Mouse (Mus musculus) heart, postnatal 36 days (tissue): ENCODE data around the gene Rsph10b. TPM values are rescaled to one million over a fixed set of nuclear protein-coding genes. Genes with fewer than 3 reads are reported as not detected.
"Not testable (repeated sequence)": the region's sequence is repeated elsewhere in the genome, so short reads cannot be mapped to it uniquely, and the experiment has no call there.

Experiments used
- DNase-seq, 2 experiments: peaks; one replicate each; pipeline ENCODE4 v3.0.0; 2021 to 2022
- intact Hi-C: fragments of 180-260 bp; cut with DNase I; formaldehyde crosslinking; loops from one replicate; pipeline ENCODE4 v1.15.1; 2025
- total RNA-seq, 2 experiments: library from RNA; stranded (reverse); gene quantifications; 2 replicates each; pipeline ENCODE4 v1.2.3; 2021

The Rsph10b gene
- total RNA-seq, 2 experiments from 2014 or later: 0.11 to 0.19 TPM

GRCm38 (mm10) chr5:143987596-143987995 is 54.8 kb downstream of the Rsph10b start:
- DNase-seq: no peak
- intact Hi-C loops: no loop called here

GRCm38 (mm10) chr5:143989046-143989445 is 56.2 kb downstream of the Rsph10b start:
- intact Hi-C loops: no loop called here
- DNase-seq: no peak

- intact Hi-C loops: no loop called here
- DNase-seq: no peak
Observed at GRCm38 (mm10) chr5:143990086-143990485, 57.3 kb downstream of the Rsph10b start.

GRCm38 (mm10) chr5:143992661-143993060 is 59.8 kb downstream of the Rsph10b start:
- intact Hi-C loops: no loop called here
- DNase-seq: no peak

- no peak for DNase-seq
- intact Hi-C loops: no loop called here
Observed at GRCm38 (mm10) chr5:143993260-143993659, 60.4 kb downstream of the Rsph10b start.

GRCm38 (mm10) chr5:143993849-143994248 is 61.0 kb downstream of the Rsph10b start:
- no peak for DNase-seq
- intact Hi-C loops: no loop called here

GRCm38 (mm10) chr5:143994632-143995365 is 62.0 kb downstream of the Rsph10b start:
- no peak for DNase-seq
- intact Hi-C loops: no loop called here

- intact Hi-C loops: no loop called here
- no peak for DNase-seq
Observed at GRCm38 (mm10) chr5:143999409-143999808, 66.6 kb downstream of the Rsph10b start.

- intact Hi-C loops: no loop called here
- no peak for DNase-seq
Observed at GRCm38 (mm10) chr5:144002461-144003192, 69.8 kb downstream of the Rsph10b start.

- DNase-seq, intact Hi-C loops: not testable (repeated sequence)
Observed at GRCm38 (mm10) chr5:144013366-144014134, 80.7 kb downstream of the Rsph10b start.

- intact Hi-C loops: no loop called here
- DNase-seq: peak; percentile 73 to 80
Observed at GRCm38 (mm10) chr5:144014551-144015311, 81.9 kb downstream of the Rsph10b start, which contains the start of gene Ccz1. Ccz1 (minus strand) TSS chr5:144014877.

- no peak for DNase-seq
- intact Hi-C loops: no loop called here
Observed at GRCm38 (mm10) chr5:144015312-144015650, 82.4 kb downstream of the Rsph10b start.

- DNase-seq: no peak
- intact Hi-C loops: no loop called here
Observed at GRCm38 (mm10) chr5:144015845-144016244, 83.0 kb downstream of the Rsph10b start.

GRCm38 (mm10) chr5:144026620-144027263 is 93.9 kb downstream of the Rsph10b start, which contains the start of gene Ocm:
Ocm (minus strand) TSS chr5:144026670.
- intact Hi-C loops: no loop called here
- DNase-seq: no peak

GRCm38 (mm10) chr5:144032491-144032890 is 99.7 kb downstream of the Rsph10b start:
- intact Hi-C loops: no loop called here
- no peak for DNase-seq

- intact Hi-C loops: no loop called here
- no peak for DNase-seq
Observed at GRCm38 (mm10) chr5:144034567-144034966, 101.7 kb downstream of the Rsph10b start.
